Mouse (Mus musculus): ENCODE data around the gene L2hgdh.

L2hgdh gene

GRCm38 (mm10) chr12:69729246-69729645 is 4.6 kb upstream of the L2hgdh start:
- DNase-seq = no peak

GRCm38 (mm10) chr12:69724018-69724710 is 509 bp downstream of the L2hgdh start:
- DNase-seq = no peak

DNA sequence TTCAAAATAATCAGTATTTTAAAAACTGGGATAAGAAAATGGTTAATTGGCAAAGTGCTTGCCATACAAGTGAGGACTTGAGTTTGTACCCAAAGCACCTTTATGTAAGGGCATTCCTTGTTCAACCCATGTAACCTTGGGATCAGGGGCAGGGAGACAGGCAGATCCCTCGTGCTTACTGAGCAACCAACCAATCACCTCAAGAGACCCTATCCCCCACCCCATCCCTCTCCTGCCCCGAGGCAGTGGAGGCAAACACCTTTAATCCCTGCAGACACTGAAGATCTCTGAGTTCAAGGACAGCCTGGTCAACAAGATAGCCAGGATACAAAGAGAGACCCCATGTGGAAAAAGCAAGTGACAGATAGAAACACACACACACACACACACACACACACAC is 1.3 kb downstream of the L2hgdh start:
- no peak for DNase-seq

DNA sequence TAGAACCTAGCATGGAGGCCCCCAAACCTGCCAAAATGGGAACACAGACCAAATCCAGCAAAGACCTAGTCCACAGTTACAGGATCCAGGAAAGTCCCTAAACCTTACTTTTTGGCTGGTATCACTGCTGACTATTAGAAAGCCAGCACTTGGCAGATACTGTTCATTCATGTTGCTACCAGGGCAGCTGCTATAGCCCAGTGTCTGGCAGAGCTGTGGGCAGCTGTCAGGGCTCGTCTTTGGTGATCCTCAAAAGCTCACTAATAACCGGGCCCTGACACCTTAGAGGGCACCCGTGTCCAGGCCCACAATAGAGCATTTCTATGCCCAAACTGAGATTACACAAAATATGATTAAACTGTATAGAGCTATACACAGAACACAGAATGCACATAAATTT is 1.8 kb downstream of the L2hgdh start:
- DNase-seq = no peak

- no peak for DNase-seq
Observed at GRCm38 (mm10) chr12:69713628-69714027, 11.0 kb downstream of the L2hgdh start.

- no peak for DNase-seq
Observed at GRCm38 (mm10) chr12:69704799-69705458, 19.7 kb downstream of the L2hgdh start.

- no peak for DNase-seq
Observed at GRCm38 (mm10) chr12:69698352-69698751, 26.3 kb downstream of the L2hgdh start.

GRCm38 (mm10) chr12:69696746-69697145 is 27.9 kb downstream of the L2hgdh start:
- DNase-seq = peak; percentile 34 to 61

DNA sequence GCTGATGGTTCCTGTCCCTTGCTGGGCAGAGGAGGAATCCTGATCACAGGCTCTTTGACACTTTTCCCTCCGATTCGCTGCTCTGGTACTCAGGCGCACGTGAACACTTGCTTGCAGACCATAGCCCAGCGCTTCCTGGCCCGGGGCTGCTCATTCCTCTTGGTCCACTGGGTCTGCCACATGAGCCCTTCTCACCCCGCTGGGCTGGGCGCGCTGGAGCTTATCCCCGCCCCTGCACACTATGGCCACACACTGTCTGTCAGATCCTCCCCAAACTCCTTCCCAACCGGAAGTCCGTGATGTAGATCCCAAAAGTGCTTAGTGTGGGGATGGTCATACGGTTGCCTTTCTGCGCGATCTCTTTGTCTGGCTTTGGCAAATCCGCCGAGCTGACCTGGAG is 31.2 kb downstream of the L2hgdh start:
- DNase-seq = no peak

DNA sequence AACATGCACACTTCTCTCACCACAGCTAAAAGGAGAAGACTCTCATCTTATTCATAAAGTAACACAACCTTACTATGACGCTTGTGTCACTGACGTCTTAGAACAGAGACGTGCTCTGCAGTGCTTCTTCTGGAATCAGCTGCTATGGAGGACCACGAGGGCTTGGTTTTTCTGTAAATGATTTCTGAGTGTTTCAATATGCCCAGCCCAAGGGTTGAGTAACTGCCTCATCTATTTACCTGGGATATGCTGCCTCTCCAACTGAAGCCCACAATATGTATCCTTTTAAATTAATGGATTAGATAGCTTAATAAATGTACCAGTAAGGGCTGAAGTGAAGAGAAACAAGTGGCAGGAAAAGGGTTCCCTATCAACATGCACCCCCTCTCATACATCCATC is 34.0 kb downstream of the L2hgdh start:
- no peak for DNase-seq

DNA sequence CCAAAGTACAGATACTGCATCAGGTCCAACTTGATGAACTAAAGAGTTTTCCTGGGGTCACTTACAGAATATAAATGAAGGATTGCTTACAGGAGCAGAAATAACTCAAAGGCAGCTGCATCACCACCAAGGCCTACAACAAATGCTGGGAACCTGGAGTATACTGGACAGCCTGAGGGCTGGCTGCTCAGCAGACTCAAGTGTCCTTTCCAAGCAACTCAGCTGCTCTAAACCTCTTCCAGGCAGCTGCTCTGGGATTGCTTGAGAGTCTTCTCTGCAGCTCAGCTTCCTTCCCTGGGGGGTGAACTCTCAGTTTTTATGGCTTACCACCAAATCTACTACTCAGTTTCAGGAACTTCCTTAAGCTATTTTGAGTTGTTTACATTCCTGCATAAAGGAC is 35.6 kb downstream of the L2hgdh start:
- DNase-seq = no peak

- DNase-seq = no peak
Observed at GRCm38 (mm10) chr12:69688368-69688767, 36.3 kb downstream of the L2hgdh start.

DNA sequence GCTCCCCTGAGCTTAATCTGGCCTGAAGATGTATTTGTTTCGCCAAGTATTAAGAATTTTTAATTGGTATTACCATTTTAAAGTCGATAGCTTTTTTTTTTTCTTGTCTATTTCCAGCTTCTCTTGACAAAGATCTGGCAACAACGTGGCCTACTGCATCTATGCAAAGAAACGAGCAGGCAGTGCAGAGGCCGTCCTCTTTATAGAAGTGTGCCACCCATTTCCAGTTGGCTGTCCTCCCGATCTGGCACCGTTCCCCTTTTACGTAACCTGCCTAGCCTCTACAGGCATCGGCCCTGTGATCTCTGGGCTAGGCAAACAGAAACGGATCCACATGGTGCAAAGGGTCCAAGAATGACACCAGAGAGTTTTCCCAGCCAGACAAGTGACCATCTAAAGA is 41.1 kb downstream of the L2hgdh start:
- peak; percentile 92 to 93 for DNase-seq

- no peak for DNase-seq
Observed at GRCm38 (mm10) chr12:69682788-69683419, 41.8 kb downstream of the L2hgdh start.

DNA sequence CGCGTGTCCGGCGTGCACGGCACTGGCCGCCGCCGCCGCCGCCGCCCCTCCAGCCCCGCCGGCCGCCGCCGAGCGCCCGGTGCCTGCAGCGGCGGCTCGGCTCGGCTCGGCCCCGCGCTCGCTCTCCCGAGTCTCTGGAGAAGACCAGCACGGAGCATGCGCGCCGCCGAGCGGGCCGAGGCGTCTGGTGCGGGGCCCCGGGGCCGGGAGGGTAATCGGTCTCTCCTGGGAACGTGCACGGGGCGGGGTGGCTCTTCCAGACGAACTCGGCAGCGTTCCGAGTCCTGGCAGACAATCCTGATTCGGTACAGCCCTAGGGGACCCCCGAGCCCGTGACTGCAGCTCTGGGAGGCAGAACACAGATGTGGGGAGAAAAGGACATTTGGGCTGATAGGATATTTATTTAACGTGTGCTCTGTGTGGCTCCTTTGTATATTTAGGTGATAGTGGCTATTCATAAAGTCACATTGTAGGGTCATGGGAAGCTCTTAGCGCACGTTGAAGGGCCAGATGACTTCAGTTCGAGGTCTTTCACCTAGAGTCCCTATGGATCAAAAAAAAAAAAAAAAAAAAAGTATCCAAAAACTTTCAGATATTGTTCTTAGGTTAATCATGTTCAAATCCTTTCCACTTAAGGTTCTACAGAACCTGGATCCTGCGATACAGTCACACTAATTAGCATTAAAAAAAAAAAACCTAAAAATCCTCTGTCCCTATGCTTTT is 42.4 kb downstream of the L2hgdh start:
- DNase-seq = peak; percentile 82 to 88

- DNase-seq = peak; percentile 61 to 76
Observed at GRCm38 (mm10) chr12:69681566-69682061, 43.1 kb downstream of the L2hgdh start, which contains the start of gene Sos2. TSS of gene Sos2 (minus strand) at chr12:69681852.

- peak; percentile 46 to 49 for DNase-seq
Observed at GRCm38 (mm10) chr12:69680635-69681565, 43.8 kb downstream of the L2hgdh start.

GRCm38 (mm10) chr12:69676157-69676556 is 48.5 kb downstream of the L2hgdh start:
- DNase-seq = peak; percentile 34 to 46

- no peak for DNase-seq
Observed at GRCm38 (mm10) chr12:69674576-69675537, 49.8 kb downstream of the L2hgdh start.

DNA sequence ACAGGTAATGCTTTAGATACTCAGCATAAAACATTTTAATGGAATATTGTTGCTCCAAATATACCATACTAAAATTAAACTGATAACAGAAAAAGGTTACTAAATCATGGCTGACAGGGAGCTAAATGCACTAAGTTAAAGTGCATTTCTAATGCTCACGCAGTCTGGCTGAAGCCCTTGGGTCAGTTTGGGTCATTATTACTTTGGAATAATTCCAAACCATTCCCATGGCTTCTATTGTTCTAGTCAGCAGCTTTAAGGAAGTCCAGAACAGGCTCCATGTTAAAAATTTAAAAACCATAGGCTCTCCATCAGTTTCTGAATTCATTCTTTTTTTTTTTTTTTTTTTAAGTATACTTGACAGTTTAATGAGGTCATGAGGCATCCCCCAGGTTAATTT is 50.5 kb downstream of the L2hgdh start:
- DNase-seq = no peak

GRCm38 (mm10) chr12:69666721-69667120 is 58.0 kb downstream of the L2hgdh start:
- no peak for DNase-seq
